Mouse (Mus musculus) megakaryocyte, adult 5-6 weeks (primary cell): ENCODE results near the gene Gm20388. TPM values are rescaled to one million over a fixed set of nuclear protein-coding genes. Genes with fewer than 3 reads are reported as not detected.
A peak's percentile ranks its signal among the peaks of the same experiment; 100 is the strongest.

Experiments used
- ATAC-seq: 2 replicates; pipeline ENCODE4 v1.8.0; 2016; ENCODE audit warnings: mild to moderate bottlenecking, inconsistent platforms; ENCODE audit not compliant: poor library complexity, severe bottlenecking
- total RNA-seq, 2 experiments: library from RNA; stranded (forward) in 1 of 2; stranded (reverse) in 1 of 2; fragments of 153-499, 151-499 nt in 1 of 2; fragments of 221-1000, 200-1000 nt in 1 of 2; gene quantifications; 2 replicates each; pipeline versions ENCODE4 v1.2.3 to v1.2.4; 2015 to 2017

Gm20388 gene
- total RNA-seq, 2 experiments from 2014 or later, result 7.6 to 15.5 TPM

- peak; percentile 91 for ATAC-seq
Measured at GRCm38 (mm10) chr8:122443262-122444006, 2532.8 kb downstream of the Gm20388 start, which contains the start of gene Mvd. Gene Mvd (minus strand): TSS chr8:122443422.

DNA sequence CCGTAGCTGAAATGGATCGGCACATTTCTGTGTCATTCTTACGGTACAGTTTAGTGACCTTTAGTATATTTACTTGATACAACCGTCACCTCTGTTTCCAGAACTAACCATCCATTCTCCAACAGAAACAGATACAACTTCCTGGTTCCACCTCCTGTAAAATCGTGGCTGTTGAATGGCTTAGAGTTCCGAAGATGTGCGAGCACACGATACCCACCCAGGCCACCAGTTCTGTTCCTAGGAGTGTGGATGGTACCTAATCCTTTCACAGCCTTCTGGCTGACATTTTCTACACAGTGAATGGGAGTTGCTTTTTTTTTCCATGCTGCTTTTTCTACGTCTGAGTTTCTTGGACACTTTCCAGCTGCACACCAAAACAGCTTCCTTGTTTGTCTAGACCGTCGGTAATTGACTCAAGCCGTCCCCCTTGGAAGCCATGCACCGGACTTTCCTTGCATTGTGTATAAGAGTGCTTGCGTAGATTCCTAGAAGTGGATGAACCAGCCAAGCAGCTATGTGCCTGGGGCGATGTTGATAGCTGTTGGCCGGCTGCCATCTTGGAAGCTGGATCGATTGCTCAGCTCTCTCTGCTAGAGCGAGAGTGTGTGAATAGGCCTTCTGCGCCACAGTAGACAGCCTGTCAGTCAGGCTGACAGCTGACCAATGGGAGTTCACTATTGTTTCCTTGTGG, 2533.6 kb downstream of the Gm20388 start:
- peak; percentile 43 for ATAC-seq

DNA sequence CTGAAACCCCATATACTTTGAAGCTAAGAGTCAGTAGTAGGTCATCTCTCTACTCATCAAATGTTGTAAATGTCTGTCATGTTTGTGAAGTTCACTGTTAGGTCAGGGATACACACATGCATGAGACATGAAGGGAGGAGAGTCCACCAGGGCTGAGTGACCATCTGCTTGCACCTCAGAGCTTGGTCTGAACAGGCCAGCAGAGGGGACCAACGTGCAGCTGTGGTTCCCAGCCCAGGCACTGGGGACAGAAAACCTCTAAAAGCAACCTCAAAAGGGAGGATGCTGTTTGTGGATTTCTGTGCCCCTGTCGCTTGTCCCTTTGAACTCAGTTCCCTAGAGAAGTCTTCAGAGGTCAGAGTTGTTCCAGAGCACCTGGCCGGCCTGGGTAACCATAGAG, 2534.6 kb downstream of the Gm20388 start:
- ATAC-seq, result no peak

- no peak for ATAC-seq
Measured at GRCm38 (mm10) chr8:122451161-122451703, 2540.6 kb downstream of the Gm20388 start.

GRCm38 (mm10) chr8:122452154-122452553, 2541.5 kb downstream of the Gm20388 start:
- no peak for ATAC-seq

DNA sequence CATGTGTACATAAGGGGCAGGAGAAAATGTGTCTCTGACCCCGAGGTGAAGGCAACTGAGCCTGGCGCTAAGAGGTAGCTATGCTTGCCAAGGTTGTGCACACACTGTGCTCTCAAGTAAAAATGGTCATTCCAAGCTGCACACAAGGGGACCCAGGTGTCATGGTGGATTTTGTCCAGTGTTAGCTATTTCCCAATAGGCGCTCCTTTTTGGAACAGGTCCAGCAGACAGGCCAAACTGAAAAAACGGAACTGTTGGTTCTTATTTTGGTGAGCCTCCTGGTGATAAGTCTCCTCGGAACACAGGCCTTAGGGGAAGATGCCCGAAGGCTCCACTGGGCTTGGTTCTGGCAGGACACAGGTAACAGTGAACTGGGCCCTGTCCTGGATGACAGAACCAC, 2543.8 kb downstream of the Gm20388 start:
- peak; percentile 39 for ATAC-seq

- no peak for ATAC-seq
Measured at GRCm38 (mm10) chr8:122457171-122457570, 2546.5 kb downstream of the Gm20388 start.

GRCm38 (mm10) chr8:122459218-122459900, 2548.7 kb downstream of the Gm20388 start:
- no peak for ATAC-seq

DNA sequence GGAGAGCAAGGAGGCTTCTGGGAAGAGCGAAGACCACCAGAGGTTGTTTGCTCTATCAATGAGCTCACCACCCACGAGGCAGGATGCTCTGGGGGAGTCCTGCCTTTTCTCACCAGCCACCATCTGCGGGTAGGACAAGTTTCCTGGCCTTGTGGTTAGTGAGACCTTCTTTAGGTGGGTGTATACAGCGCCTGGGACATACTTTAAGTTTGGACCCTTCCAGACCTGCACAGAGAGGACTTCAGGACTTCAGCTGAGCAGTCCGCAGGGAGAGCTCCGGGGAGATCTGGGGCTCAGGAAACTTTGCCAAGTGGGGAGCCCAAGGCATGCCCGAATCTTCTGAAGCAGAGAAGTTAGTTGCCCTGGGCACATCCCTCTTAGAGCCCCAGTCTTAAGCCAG, 2549.3 kb downstream of the Gm20388 start:
- no peak for ATAC-seq

DNA sequence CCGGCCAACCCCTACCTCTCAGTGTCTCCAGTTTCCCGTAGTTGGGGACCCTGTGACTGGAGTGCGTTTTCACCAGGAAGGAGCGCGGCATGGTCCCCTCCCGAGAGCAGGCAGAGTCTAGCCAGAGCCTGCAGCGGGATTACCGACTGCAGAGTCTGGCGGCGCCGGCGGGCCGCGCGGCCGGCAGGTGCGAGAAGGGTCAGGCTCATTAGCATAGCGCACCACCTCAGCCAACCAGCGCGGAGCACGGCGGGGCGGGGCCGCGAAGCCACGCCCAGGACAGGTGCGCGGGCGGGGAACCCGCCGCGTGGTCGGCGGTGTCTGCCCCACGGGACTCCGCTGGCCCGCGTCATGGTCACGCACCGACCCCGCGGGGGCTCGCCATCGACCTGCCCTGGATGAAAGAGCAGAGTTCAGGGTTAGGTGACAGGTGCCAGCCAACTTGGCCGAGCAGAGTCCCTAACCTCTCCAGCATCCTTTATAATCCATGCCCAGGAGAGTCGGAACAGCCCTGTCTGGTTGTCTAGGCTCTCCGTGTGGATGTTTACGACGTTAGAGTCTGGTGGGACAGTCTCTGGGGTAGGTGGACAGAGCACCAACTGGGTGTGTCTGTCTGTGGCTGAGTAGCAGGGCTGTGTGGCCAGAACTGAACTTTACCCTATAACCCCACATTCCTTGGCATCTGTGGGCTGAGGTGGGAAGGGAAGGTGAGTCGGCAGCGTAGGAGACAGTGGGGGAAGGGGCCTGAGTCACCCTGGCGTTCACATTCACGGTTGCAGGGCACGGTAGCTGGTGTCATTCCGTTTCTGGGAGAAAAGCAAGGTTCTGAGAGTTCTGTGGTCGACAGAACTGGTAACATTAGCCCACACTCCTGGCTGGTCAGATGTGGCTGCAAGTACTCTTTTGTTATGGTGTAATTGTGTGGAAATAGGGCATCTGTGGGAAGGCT, 2550.2 kb downstream of the Gm20388 start, which contains the start of gene Snai3:
Gene Snai3 (minus strand): TSS at position 210 of the 949 bp plus-strand sequence.
- peak; percentile 64 for ATAC-seq

DNA sequence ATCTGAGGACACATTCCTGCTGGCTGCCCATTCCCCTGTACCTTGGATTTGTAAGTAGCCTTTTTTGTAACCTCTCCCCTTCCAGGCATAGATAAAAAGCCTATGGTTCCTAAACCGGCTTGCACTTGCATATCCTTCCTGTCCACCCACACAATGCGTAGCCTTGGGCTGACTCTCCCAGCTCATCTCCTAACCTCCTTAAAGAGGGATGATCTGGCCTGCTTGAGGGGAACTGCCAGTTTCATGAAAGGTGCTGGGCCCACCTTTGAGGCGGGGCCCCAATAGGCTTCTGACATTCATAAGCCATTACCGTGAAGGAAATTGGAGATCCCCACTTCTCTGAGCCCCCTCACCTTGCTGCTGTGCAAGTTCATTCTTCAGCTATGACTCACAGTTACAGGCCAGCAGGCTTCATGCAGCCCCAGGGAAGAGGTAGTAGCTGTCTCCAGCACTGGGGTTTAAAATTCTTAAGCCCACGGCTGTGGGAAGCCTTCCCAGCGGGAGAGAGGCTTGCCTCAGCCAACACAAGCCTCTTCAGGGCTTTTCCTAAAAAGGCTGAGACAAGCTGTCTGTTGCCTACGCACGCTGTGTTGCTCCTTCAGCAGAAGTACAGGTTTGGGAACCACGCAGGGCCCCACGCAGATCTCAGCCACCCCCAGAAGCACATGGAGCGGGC, 2551.0 kb downstream of the Gm20388 start:
- no peak for ATAC-seq

DNA sequence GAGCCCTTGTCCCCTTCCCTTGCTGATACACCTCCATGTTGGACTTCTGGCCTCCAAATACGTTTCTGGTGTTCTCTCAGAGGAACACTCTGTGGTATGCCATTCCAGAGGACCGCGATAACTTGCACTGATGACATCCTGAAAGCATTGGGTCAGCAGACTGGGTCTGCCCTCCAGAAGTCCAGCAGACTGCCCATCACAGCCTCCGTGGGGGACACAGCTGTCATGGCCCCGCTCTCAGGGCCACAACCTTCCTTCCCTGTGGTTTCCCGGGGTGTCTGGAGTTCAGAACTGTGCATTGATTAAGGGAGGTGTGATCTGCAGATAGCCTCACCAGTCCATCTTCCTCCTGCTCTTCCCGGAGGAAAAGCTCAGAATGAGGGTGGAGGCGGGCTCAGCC, 2551.9 kb downstream of the Gm20388 start:
- ATAC-seq, result no peak

DNA sequence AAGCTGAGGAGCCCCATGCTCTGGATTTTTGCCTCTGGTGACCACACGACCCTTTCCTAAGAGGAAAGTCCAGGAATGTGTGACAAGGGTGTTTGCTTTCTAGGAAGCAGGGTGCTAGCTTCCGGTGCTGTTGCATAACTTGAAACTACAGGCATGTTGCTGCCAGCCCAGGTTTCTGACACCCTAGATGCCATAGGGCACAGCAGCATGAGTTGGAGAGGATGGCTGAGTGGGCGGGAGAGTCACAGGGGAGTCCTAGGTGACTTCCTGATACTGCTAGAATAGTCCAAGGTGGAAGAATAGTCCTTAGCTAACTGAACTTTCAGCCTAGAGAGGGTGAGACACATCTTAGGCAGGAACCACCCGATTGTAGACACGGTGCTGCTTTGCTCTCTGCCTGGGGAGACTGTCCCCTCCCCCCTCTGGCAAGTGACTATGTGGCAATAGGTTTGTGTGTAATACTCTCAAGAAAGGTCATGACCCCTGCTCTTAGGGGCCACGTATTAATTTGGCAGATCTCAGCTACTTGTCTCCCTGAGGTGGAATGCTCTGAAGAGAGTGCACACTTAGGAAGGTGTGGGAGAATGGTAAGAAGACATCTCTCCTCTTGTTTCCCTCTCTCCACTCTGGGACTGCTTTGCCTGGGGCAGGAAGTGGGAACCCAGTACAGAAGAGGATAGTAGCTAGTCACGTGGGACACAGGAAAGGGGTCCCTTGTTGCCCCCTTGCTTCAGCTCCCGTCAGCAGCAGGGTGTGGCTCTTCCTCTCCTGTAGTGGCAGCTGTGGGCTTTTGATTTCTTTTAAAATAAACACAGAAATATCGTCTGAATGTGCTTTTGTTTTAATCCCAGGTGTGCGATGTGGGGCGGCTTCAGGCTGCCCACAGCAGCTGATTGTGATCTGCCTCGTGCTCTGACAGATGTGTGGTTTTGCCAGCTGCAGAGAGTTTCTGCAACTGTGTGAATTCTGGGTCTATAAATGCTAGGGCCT, 2553.3 kb downstream of the Gm20388 start:
- peak; percentile 43 for ATAC-seq

DNA sequence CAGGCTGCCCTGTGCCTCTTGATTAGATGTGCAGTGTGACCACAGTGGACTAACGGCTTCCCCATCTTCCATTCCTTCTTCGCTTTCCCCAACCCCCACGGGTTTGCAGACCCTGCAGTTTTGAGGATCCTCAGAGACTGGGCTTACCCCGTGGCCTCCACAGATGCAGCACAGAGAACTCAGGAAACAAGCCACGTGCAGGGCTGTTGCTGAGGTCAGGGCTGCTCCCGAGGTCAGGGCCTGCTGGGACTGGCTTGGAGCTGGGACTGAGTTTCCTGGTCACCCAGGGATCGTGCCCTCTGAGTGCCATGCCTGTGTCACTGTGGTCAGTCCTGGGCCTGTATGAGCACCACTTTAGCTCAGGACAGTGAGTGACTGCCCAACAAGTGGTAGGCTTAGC, 2554.3 kb downstream of the Gm20388 start:
- ATAC-seq, result no peak

DNA sequence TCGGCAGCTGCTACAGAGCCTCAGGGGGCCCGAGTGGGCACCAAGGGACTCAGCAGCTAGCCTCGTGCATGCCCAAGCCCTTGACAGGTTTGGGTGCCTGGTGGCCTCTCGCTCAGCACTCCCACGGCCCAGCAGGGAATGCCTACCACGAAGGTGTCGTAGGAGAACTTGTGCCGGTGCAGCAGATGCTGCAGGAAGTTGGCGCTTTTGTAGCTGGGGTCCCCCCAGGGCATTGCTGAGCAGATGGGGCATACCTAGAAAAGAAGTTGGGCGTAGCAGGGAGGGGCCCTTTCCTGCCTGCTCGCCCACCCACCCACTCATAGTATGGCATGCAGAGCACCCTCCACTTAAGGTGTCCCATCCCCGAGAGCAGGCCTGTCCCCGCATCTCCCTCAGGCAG, 2557.2 kb downstream of the Gm20388 start:
- no peak for ATAC-seq

DNA sequence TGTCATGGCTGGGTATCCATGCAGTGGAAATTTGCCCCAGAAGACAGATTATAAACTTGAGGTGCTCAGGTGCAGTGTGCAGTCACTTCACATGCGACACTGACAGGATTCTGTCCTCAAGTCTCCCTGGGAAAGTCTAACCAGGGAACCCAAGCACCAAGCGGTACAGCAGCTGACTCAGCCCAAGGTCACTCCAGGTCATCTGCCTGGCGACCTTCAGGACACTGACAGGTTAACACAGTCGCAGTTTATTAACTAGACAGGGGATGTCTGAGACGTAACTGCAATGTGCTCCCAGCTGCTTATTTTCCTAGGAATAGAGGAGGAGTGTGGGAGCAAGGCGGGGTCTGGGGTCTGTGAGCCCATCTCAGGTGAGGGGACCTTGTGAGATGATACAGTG, 2558.8 kb downstream of the Gm20388 start:
- ATAC-seq, result no peak

DNA sequence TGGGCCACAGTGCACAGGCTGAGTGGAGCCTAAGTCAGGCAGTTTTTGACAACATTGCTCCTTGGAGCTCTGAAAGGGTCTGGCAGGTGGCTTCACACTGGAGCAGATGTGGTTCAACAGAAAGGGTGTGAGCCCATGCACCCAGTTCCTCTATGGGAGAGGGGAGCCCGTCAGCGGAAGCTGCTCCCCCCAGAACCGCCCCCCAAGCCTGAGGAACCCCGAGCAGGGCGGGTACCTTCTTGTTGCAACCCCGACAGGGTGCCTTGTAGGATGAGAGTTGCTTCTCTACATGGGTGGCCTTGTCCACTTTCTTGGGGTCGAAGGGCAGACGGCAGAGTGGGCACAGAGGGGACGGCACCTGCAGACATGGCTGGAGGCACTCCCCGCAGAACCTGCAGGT, 2559.3 kb downstream of the Gm20388 start:
- peak; percentile 23; the same call in 1 of the 2 replicates for ATAC-seq

GRCm38 (mm10) chr8:122470691-122471090, 2560.1 kb downstream of the Gm20388 start:
- no peak for ATAC-seq
